Mouse (Mus musculus) hindbrain, embryonic 15.5 days (tissue): ENCODE data around the gene F930015N05Rik. TPM values are rescaled to one million over a fixed set of nuclear protein-coding genes. Genes with fewer than 3 reads are reported as not detected.

Source experiments
- polyA plus RNA-seq: library from polyadenylated mRNA; unstranded; fragments of >200 nt; fragmentation: Nextera tagmentation; extraction: Ambion mirVana; gene quantifications from 2 replicates; pipeline ENCODE4 v1.2.1, GENCODE M21; 2015

Gene F930015N05Rik
- polyA plus RNA-seq, 1 experiment from 2014 or later = 1.3 TPM

Other genes starting within 250 kb of the F930015N05Rik start
- 1.3 and 1.4 TPM in 2 replicates for gene Hs3st3a1, start 1.3 kb downstream of the F930015N05Rik start, polyA plus RNA-seq